Mouse (Mus musculus): ENCODE measurements around the gene Sgta.
"Not testable (repeated sequence)": the region's sequence is repeated elsewhere in the genome, so short reads cannot be mapped to it uniquely, and the experiment has no call there.

The Sgta gene

DNA sequence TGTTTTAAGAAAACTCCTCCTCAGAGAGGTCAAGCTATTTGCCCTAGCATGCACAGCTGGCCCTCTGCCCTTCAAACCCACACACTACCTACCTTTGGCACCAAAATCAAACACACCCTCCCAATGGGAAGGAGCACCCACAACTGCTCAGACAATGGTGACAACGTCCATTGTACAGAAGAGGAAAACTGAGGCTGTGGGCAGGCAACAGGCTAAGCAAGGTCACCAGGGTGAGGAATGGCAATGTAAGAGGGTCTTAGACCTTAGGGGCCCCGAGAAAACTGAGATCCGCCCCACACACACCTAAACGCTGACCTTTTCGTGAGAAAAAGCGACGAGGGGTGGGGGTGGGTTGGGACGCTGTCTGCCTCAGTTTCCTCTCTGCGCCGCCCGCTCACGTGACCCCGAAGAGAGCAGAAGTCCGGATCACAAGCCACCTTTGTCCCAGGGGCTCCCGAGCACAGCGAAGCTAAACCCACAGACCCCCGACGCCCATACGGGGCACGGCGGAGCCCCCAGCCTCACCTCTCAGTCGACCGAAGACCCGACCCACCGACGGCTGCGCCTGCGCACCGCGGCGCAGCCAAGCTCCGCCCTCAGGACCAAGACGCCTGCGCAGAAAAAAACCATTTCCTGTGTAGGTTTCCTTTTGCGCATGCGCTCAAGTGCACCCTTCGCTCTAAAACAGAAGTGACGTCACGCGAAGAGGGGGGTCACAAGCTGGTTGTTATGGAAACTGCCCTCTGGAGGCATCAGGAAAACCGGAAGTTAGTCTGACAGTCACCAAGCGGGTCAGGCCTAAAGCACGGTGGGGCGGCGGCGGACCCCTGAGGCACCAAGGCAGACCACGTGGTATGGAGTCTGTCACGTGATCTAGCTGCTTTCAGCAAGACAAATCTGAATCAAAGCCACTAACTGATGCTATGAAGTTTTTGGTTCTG is at the start of gene Sgta:
TSS of gene Sgta (minus strand) at position 579 of the 941 bp plus-strand sequence.
- DNase-seq = peak; percentile 100

DNA sequence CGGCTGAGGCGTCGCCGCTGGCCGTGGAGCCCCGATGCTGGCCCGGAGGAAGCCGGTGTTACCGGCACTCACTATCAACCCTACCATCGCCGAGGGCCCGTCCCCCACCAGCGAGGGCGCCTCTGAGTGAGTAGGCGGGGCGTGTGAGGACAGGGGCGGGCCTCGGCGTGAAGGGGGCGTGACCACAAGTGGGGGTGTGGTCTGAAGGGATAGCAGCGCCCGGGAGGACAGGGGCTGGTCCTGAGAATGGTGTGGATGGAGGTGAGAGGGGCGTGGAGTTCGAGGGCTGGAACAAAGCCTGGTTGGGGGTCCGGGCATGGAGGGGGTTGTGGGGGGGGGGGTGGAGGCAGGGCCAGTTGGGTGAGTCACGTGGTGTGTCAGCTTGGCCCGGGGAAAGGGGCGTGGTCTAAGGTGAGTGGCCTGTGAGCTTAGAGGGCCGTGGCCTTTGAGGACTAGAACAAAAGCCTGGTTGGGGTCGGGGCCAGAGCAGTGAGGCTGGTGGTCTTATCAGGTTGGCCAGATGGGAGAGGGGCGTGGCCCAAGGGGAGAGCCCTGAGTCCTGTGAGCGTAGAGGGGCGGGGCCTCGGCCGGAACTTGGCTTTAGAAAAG is 46.2 kb upstream of the Sgta start:
- peak; percentile 87 for DNase-seq

DNA sequence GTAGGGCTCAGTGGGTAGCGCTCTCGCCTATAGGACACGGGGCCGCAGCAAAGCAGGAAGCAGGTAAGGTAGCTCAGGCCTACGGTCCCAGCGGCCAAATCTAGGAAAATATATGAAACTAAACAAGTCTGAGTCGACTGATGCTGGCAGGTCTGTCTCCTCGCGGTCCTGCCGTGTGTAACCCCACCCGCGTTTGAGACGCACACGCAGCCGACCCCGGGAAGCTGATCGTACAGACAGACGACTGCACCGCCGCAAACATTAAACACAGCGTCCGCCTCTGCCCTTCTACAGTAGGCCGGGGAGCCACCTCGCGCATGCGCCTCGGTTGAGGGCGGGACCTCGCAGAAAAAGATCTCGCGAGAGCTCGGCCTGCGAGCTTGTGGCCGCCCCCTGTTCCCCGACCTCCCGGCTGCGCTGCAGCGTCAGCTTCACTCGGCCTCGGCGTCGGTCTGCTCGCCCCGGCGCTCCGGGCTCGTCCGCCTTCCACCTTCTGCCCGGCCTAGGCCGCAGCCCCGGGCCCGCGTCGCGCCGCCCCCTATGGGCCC is 45.7 kb upstream of the Sgta start, which contains the start of gene Map2k2:
TSS of gene Map2k2 (plus strand) at position 351 of the 548 bp plus-strand sequence.
- DNase-seq = peak; percentile 97

DNA sequence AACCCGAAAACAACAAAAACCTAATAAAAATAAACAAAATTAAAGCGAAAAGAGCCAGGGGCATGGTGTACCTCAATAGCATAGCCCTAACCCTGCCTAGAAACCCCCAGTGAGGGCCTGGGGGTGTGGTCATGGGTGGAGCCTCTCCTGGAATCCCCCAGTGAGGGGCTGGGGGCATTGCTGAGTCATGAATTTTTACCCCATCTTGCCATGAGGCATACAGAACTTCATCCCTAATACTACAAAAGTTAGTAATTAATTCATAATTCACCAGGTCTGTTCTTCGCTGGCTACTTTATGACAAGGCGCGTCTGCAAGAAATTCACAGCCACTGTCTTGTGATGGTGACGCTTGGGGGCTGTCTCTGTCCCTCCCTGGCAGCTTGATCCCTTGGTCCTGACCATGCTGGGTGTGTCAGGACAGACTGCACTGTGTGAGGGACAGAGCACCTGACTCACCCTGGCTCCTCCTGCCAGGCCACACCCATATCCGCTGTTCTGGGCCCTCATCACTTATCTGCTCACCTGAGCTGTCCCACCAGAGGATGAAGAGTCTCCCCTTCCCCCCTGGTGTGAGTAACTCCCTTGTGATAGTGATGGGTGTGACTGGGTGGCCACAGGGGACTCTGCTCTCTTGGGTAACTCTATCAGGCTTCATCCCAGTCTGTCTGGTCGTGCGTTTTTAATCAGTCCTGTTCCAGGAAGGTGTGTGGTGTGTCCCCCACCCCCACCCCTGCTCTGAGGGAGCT is 35.1 kb upstream of the Sgta start:
- no peak for DNase-seq

DNA sequence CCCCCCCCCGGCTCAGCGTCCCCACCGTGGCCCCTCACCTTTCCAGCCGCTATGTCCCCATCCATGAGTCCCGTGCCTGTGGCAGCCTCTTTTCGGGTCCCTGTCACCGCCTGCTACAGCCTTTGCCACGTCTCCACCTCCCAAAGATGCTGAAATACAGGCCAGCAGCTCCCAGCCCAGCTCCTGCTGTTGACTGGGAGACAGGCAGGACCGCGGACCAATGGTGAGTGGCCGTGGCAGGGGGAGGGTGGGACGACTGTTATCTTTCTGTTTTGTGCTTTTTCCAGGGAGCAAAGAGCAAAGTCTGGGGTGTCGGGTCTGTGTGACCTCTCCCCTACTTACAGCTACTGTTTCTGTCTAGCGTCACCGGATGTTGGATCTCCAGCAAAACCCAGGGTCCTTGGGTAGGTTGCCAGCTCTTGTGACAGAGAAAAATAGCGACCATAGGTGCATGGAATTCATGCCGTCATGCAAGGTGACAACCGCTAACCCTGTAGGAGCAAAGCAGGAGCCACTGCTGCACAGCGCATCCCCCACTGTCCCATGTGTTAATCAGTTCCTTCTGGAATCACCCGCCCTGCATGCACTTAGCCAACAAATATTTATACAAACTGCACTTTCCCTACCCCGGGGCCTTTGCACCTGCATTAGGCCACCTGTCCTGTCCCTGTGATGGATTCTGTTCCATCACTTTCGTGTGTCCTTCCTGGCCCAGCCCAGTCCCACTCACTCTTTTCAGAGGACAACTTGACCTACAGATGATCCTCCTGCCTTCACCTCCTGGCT is 32.7 kb upstream of the Sgta start:
- DNase-seq = no peak

DNA sequence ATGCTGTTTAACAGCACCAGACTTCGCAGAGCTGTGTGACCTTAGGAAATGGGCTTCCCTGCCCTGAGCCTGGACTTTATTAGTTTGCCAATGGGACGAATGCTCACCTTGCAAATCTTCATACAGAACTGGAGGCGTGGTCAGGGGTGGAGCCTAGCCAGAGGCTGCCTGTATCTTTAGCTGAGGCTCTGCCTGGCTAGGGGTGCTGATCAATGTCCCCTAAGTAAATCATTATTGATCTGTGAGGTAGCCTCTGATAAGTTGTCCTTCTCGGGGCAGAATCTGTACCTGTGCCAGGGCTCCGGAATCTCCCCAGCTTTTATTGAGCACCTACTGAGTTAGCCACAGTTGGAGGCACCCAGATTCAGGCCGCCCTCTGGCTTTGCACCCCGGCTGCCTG is 30.6 kb upstream of the Sgta start:
- no peak for DNase-seq

DNA sequence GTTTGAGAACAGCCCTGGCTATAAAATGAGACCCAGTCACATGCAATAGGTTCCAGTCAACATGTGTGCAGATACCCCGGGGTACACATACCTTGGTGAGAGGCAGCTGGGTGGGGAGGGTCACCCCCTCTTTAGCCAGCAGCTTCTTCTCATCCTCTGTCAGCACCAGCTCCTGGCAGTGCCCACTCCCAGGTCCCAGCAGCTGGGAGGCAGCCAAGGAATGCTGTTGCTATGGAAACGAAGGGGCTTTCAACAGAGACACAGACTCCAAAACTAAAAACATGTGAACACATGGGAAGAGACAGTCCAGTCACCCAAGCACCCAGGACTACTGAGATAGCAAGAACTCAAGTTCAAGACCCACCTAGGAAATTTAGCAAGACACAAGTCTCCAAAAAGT is 29.2 kb upstream of the Sgta start:
- DNase-seq = no peak

DNA sequence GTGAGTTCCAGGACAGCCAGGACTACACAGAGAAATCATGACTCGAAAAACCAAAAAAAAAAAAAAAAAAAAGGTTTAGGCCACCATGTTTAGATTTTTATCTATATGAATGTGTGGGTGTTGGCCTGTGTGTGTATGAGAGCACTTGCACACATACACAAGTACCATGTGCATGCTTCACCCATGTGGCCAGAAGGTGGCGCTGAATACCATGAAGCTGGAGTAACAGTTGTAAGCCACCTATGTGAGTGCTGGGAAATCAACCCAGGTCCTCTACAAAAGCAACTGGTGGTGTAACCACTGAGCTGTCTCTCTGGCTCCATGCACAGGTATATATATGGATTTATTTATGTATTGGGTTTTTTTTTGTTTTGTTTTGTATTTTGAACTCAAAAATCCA is 27.0 kb upstream of the Sgta start:
- no peak for DNase-seq

DNA sequence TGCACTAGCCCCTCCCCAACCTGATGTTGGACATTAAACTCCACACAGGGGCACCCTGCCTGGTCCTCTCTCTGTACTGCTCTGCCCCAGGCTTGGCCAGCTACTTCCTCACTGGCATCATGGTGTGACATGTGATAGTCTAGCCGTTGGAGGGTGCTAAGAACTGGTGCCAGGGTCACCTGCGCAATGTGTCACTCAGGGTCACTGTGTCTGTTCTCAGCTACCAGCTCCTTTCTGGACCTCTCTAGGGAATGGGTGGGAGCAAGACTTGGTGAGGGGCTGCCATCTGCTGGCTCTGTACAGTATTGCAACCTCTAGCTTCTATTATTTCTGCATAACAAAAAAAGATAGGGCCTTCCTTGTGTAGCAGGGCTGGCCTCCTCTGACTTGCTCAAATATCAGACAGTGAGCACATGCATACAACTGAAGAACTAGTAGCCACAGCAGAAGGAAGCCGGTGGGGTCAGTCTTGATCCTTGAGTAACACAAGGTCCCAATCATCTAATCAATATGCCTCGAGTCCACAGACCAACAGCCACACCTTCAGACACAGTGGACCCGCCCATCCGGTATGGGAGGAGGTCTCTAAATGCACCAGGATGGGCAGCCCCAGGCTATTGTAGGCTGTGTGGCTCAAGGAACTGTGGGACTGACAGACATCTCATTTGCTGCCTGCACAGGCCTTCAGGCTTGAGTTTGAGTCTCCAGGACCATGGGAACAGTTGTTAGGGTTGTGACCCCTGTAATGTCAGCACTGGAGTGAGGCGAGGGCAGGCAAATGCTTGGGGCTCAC is 22.4 kb upstream of the Sgta start:
- DNase-seq = peak; percentile 77

DNA sequence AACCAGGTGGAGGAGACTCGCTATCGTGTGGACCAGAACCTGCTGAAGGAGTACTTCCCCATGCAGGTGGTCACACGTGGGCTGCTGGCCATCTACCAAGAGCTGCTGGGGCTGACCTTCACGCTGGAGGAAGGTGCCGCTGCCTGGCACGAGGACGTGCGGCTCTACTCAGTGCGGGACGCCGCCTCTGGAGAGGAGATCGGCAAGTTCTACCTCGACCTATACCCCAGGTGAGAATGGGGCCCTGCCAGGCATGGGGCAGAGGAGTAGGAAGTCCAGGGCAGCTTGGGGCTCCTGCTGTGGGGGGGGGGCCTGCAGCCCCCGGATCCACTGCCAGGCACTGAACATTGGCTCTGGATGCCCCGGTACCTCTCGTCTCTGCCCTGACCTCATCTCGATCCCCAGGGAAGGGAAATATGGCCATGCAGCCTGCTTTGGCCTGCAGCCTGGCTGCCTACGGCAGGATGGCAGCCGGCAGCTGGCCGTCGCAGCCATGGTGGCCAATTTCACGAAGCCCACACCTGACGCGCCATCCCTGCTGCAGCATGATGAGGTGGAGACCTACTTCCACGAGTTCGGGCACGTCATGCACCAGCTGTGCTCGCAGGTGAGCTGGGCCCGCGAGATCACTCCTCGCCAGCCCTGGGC is 20.2 kb upstream of the Sgta start:
- DNase-seq = peak; percentile 62

DNA sequence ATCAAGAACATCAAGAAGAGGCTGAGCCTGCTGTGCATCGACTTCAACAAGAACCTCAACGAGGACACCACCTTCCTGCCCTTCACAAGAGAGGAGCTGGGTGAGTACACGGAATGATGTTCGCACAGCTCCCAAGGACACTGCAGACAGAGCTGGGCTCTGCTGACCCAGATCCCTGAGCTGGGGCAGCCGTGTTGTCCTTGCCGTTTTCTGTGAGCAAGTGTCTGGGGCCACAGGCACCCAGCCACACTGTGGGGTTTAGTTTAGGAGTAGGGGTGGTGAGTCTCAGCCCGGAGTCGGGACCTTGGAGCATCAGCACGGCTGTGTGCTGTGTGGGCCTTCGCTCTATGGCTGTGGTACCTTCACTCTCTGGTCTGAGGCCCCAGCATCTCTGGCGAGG is 17.9 kb upstream of the Sgta start:
- no peak for DNase-seq

DNA sequence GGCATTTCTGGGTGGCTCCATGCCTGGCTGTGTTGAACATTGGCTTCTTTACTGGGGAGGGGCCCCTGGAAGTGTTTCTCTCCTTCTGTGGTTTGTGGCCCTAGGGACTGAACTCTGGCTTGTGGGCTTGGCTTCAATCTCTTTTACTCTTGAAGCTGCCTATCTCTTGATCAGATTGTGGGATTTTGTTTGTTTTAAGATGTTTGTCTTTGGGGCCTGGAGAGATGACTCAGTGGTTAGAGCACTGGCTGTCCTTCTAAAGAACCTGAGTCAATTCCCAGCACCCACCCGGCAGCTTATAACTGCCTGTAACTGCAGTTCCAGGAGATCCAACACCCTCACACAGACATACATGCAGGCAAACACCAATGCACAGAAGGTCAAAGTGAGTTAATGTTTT is 16.4 kb upstream of the Sgta start:
- DNase-seq = no peak

DNA sequence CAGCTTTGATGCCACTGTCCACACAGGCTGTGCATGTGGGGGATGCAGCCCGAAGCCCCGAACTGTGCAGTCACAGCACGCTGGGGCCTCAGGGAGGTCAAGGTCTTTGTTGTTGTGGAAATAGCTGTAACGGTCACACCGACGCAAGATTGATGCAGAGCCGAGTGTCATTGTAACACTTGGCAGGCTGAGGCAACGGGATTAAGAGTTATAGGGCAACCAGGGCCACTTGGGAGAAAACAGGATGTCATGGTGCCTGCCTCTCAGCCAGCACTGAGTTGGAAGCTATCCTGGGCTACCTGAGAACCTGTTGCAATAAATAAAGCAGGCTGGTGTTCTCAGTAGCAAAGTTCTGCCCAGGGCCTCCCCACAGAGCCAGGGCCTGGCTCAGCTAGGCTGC is 15.8 kb upstream of the Sgta start:
- DNase-seq = no peak

DNA sequence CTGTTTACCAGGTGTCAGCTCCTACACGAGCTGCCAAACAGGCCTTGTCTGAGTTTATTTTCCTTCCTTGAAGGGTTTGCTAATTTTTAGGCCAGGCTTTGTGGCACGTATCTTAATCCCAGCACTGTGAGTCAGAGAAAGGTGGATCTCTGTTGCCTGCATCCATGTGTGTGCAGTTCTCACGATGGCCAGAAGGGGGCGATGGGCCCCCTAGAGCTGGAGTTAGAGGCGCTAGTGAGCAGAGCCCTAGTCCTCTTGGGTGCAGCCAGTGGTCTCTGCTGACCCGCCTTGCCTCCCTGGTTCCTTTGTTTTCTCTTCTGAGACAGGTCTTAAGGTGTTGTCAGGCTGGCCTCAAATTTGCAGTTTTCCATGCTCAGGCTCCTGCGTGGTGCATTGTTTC is 13.5 kb upstream of the Sgta start:
- DNase-seq = no peak

DNA sequence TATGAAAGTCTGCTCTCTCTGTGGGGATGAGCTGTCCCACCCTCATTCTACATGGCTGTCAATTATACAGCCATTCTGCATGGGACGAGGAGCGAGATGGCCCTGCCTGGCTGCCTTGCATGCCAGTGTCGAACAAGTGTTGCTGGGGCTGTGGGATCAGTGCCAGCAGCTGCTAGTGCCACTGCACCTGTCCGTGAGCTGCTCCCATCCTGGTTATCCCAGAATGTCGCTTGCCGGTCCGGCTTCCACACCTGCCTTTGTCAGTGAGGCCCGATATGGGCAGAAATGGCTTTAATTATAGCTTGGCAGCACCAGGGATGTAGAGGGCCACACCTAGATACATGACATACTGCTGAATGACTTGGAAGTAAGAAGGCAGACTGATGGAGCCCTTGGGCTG is 12.3 kb upstream of the Sgta start:
- no peak for DNase-seq

DNA sequence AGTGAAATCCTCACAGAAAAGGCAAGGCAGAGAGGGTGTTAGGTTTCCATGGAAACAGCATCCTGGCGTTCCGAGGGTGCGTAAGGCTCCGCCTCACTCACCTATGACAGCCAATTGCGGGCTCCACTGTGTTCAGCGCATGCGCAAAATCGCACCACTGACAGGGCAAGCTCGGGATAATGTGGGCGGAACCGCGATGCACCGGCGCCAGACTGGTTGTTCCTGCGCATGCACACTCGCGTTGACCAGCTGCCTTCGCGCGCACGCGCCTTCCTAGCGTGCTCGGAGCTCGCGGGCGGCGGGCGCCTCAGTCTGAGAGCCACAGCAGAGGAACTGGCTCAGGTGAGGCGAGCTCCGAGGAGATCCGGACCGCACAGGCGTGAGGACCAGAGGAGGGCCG is 9.9 kb upstream of the Sgta start, which contains the start of gene Thop1:
TSS of gene Thop1 (plus strand) at position 200 of the 400 bp plus-strand sequence.
- DNase-seq = peak; percentile 99

DNA sequence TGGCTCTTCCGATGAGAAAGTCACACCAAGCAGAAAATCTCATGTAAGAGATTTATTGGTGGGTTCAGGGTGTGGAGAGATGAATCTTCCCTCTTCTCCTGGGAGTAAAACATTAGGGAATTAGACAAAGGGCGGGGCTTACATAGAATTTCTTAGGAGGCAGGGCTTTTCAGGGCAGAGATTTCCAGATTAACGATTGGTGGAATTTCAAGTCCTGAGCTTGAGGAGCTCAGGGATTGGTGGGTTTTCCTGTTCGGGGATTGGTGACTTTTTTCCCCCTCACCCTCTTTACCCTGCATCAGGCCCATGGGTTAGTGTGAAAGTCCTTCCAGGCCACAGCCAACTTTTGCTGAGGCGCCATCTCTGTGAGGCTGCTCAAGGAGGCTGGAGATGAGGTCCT is 8.7 kb upstream of the Sgta start:
- DNase-seq = no peak

DNA sequence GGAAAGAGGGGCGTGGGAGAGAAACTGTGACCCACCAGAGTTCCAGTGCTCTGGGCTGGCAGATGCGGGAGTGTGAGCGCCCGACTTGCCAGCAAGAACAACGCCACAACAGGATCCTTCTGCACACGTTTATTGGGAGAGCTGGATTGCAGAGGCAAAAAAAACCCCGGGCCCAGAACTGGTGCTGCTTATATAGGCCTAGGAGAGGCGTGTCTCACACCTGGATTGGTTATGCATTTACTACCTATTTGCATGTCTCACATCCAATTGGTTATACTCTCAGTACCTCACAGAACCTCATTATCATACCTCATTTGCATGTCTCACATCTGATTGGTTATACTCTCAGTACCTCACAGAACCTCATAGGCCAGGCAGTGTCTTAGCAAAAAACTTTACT is 4.5 kb upstream of the Sgta start:
- not testable (repeated sequence) for DNase-seq

DNA sequence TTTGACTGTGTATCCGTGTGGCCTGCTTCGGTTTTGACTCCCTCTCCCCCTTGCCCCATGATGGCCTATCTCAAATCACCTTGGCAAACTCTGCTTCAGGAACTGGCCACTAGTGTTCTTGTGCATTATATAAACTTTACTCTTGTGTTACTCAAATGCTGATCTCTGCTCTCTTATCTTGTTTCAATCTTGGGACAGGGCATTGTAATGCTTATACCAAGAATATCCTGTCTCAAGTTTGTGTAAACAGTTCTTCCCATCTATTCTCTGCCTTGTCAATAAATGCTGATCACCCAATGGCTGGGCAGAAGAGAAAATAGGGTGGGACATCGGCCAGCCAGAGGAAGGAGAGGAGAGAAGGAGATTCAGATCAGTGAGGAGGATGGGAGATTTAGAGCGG is 2.7 kb upstream of the Sgta start:
- DNase-seq = no peak

DNA sequence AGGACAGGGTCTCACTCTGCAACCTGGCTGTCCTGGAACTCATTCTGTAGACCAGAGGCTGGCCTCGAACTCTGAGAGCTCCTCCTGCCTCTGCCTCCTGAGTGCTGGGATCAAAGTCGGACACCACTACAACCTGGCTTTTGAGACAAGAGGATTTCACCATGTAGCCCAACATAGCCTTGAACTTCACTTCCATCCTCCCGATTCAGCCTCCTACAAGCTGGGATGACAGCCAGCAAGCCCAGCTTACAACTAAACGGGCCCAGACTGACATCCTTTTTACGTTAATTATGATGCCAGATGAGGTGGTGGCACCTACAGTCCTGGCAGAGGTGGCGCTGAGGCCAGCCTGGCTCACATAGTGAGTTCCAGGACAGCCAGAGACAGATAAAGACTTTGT is 1.1 kb downstream of the Sgta start:
- no peak for DNase-seq
